Mouse (Mus musculus) liver, postnatal 0 days (tissue): ENCODE measurements around the gene Rnaseh2b. TPM values are rescaled to one million over a fixed set of nuclear protein-coding genes. Genes with fewer than 3 reads are reported as not detected.
A peak's percentile ranks its signal among the peaks of the same experiment; 100 is the strongest.

ENCODE experiments used
- ATAC-seq: fragments of 200-750 bp; cut with Nextera tagmentation; 2 replicates; pipeline ENCODE4 v1.8.0; 2017; ENCODE audit warnings: mild to moderate bottlenecking, moderate library complexity
- DNase-seq: peaks from one replicate; pipeline ENCODE4 v3.0.0-alpha.2; 2016
- H3K27ac ChIP-seq: fragments of 300-500 bp; sonication (generic); 2 replicates; pipeline ENCODE4 v1.5.1; 2014; ENCODE audit warnings: antibody characterized with exemption, moderate library complexity, mild to moderate bottlenecking, low read depth
- H3K27me3 ChIP-seq: fragments of 300-500 bp; sonication (generic); 2 replicates; pipeline ENCODE4 v1.6.1; 2014; ENCODE audit warnings: low read length, control low read depth, mixed read lengths; ENCODE audit not compliant: insufficient read depth
- H3K36me3 ChIP-seq: fragments of 300-500 bp; sonication (generic); replicated peaks from 2 replicates; pipeline ENCODE4 v1.6.1; 2014; ENCODE audit warnings: mild to moderate bottlenecking, control low read depth, low read length, moderate library complexity, mixed read lengths; ENCODE audit not compliant: insufficient read depth
- H3K4me1 ChIP-seq: fragments of 300-500 bp; sonication (generic); 2 replicates; pipeline ENCODE4 v1.6.1; 2014; ENCODE audit warnings: antibody characterized with exemption, mild to moderate bottlenecking, control low read depth; ENCODE audit not compliant: insufficient read depth
- H3K4me2 ChIP-seq: fragments of 300-500 bp; sonication (generic); 2 replicates; pipeline ENCODE4 v1.6.1; 2014; ENCODE audit warnings: low read depth, mild to moderate bottlenecking, low read length, moderate library complexity, mixed read lengths
- H3K4me3 ChIP-seq: fragments of 300-500 bp; sonication (generic); 2 replicates; pipeline ENCODE4 v1.5.1; 2014; ENCODE audit warnings: low read depth, low read length
- H3K9ac ChIP-seq: fragments of 300-500 bp; sonication (generic); replicated peaks from 2 replicates; pipeline ENCODE4 v1.6.1; 2014; ENCODE audit warnings: mild to moderate bottlenecking, moderate library complexity
- H3K9me3 ChIP-seq: fragments of 300-500 bp; sonication (generic); 2 replicates; pipeline ENCODE4 v1.6.1; 2016; ENCODE audit warnings: mild to moderate bottlenecking, control low read depth, low read length, mixed read lengths
- CTCF ChIP-seq: sonication (generic); IDR thresholded peaks from 2 replicates; pipeline ENCODE4 v1.5.1; 2016; ENCODE audit warnings: antibody characterized with exemption, low read depth
- EP300 ChIP-seq: IDR thresholded peaks from 2 replicates; pipeline ENCODE4 v1.6.1; 2016; ENCODE audit warnings: antibody characterized with exemption, low read depth, mild to moderate bottlenecking
- WGBS: fragments of 180-500 bp; shearing (Covaris S2); extraction: QIAGEN DNeasy Blood & Tissue Kit; methylation state at CpG from one replicate; pipeline ENCODE4 v1.1.7; 2014; ENCODE audit not compliant: insufficient replicate concordance; 5-methylcytosine and 5-hydroxymethylcytosine counted together
- polyA plus RNA-seq: library from polyadenylated mRNA; unstranded; fragments of >200 nt; fragmentation: Nextera tagmentation; extraction: Ambion mirVana; gene quantifications from 2 replicates; pipeline ENCODE4 v1.2.1, GENCODE M21; 2015

Rnaseh2b gene
- polyA plus RNA-seq, 1 experiment from 2014 or later = 40.2 TPM

DNA sequence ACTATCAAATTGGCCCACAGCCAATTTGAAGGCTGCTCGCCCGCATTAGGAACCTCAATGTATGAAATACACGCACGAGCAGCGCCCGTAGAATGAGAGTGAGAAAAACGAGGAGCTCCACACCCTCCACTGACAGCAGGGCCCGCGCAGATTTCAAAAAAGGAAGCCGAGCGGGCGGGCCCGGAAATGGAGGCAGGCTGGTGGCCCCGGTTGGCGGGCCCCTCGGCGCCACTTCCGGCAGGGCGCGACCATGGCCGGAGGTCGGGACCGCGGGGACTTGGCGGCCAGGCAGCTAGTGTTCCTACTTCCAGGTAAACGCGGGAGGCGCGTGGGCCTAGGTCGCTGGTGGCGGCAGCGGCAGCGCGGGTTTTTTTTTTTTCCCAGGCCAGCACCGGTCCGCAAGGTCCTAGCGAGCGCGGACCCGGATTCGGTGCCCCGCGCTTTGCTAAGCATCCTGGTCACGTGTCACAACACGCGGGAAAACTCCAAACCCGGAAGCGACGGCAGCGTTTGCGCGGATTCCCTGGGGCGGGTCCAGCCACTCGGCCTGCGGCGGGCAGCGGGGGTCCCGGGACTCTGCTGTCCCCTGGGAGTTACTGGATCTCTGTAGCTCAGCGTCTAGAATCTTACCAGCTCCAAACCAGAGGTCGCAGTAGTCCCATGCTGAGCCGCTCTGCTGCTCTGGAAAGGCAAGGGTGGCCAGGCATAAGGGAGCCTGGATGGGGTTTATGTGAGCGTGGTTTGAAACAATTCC is 39.7 kb downstream of the Rnaseh2b start:
- ATAC-seq (peak; percentile 97), DNase-seq (peak; percentile 91)
- Histone ChIP-seq H3K4me2 (peak overlapping the region; percentile 78), H3K9me3 (no peaks in the 10 kb centered on the region), H3K27ac (peak overlapping the region; percentile 89), H3K9ac (peak overlapping the region; percentile 78), H3K4me3 (peak overlapping the region; percentile 87), H3K27me3 (no peaks in the 10 kb centered on the region), H3K4me1 (peaks cover 18% of the 10 kb centered on the region), H3K36me3 (no peaks in the 10 kb centered on the region)
- 2% methylated on average over 59 of the region's 62 CpGs for WGBS
- TF ChIP-seq CTCF (no peak), EP300 (peak; percentile 22; the same call in 1 of the 2 replicates)

DNA sequence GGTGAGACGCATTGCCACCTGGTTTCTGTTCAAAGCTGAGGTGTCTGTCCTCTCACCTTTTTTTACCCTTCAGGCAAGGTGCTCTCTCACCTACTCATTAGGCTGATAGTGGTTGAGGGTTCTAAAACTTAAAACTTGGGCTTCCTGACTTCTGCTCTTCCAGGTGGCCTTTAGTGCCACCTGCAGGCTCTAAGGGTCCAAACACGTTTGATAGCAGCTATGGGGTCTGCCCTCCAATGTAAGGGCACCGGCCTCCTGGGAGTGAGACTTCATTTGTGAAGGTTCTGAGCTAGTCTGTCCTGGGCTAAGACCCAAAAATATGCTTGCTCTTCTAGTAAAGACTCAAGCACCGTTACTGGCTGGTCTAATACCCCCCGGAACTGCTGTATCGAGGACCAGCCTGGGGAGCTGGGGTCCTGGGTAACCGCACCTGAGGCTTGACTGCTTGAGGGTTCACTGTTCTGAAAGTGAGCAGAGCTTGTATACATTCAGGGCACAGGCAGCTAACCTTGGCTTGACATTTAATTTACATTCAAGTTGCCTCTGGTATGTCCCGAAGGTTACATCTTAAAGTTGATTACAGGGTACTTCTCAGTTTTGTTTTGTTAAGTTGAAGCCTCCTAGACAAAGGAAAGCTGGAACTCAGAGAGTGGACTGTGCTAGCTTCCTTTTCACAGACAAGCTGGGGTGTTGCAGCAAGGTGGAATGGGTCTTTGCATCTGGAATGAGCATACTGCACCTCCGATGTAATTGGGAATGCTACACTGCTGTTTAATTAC is 41.7 kb downstream of the Rnaseh2b start:
- TF ChIP-seq EP300 (no peak), CTCF (peak; percentile 53)
- Histone ChIP-seq H3K27me3 (no peaks in the 10 kb centered on the region), H3K4me1 (peaks cover 20% of the 10 kb centered on the region), H3K4me3 (no peak overlapping the region), H3K4me2 (0 out of 2 replicates have a peak overlapping the region, but pooled peaks have one; percentile 6), H3K9ac (no peak overlapping the region), H3K27ac (no peak overlapping the region), H3K36me3 (no peaks in the 10 kb centered on the region), H3K9me3 (no peaks in the 10 kb centered on the region)
- WGBS = 79% methylated on average over 9 of the region's 9 CpGs
- DNase-seq = no peak
- ATAC-seq = no peak

GRCm38 (mm10) chr14:62339196-62339595 is 46.8 kb downstream of the Rnaseh2b start:
- Histone ChIP-seq H3K27ac (no peak overlapping the region), H3K36me3 (no peaks in the 10 kb centered on the region), H3K9me3 (no peaks in the 10 kb centered on the region), H3K9ac (no peak overlapping the region), H3K4me3 (no peak overlapping the region), H3K4me1 (peaks cover 18% of the 10 kb centered on the region), H3K4me2 (no peak overlapping the region), H3K27me3 (no peaks in the 10 kb centered on the region)
- no peak for ATAC-seq
- 67% methylated on average over 1 of the region's 1 CpGs for WGBS
- TF ChIP-seq CTCF (no peak), EP300 (no peak)
- no peak for DNase-seq

- ATAC-seq (no peak), DNase-seq (no peak)
- Histone ChIP-seq H3K9ac (no peak overlapping the region), H3K27ac (peak overlapping the region; percentile 55), H3K4me3 (no peak overlapping the region), H3K4me1 (peaks cover 18% of the 10 kb centered on the region), H3K36me3 (no peaks in the 10 kb centered on the region), H3K4me2 (peak overlapping the region; percentile 49), H3K27me3 (no peaks in the 10 kb centered on the region), H3K9me3 (no peaks in the 10 kb centered on the region)
- 62% methylated on average over 8 of the region's 8 CpGs for WGBS
- TF ChIP-seq CTCF (no peak), EP300 (no peak)
These were observed 49.7 kb downstream of the Rnaseh2b start for GRCm38 (mm10) chr14:62341887-62342642.

DNA sequence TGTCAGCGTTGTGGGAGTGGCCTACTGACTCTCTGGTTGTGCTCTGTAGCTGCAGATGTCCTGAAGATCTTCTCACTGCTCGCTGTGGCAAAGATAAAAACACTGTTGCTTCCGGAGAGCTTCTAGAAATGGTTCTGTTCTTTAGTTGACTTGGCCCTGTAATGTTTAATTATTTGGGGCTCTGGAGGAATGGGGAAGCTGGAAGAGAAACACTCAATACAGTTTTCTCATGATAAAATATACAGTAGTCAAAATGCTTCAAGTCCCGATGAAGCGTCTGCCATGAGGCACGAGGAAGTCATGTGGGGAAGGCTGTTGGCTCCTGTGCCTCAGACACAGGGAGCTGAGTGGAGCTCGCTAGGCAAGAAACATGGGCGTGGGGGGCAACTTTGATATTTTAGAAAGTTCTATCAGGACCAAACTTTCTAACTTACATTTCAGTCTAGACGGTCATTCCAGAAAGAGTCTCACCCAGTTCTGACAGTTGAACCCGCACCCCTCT is 50.3 kb downstream of the Rnaseh2b start:
- peak; percentile 60; the same call in 1 of the 2 replicates for ATAC-seq

More for the DNA sequence above, 50.3 kb downstream of the Rnaseh2b start:
- H3K27me3 ChIP-seq = no peaks in the 10 kb centered on the region
- H3K4me1 ChIP-seq = peaks cover 18% of the 10 kb centered on the region
- peak overlapping the region; percentile 55 for H3K27ac ChIP-seq
- TF ChIP-seq EP300 (no peak), CTCF (no peak)
- no peak overlapping the region for H3K9ac ChIP-seq
- H3K36me3 ChIP-seq = no peaks in the 10 kb centered on the region
- no peaks in the 10 kb centered on the region for H3K9me3 ChIP-seq
- no peak for DNase-seq
- no peak overlapping the region for H3K4me3 ChIP-seq
- H3K4me2 ChIP-seq = peak overlapping the region; percentile 49
- WGBS = 32% methylated on average over 10 of the region's 10 CpGs
